Mouse (Mus musculus): ENCODE measurements at regions not wholly inside any gene's neighbourhood (a gene's known extent, or its start where the extent isn't known, plus 50 kb on each side); places are given as distances from the start of the nearest gene placed in this dataset.

DNA sequence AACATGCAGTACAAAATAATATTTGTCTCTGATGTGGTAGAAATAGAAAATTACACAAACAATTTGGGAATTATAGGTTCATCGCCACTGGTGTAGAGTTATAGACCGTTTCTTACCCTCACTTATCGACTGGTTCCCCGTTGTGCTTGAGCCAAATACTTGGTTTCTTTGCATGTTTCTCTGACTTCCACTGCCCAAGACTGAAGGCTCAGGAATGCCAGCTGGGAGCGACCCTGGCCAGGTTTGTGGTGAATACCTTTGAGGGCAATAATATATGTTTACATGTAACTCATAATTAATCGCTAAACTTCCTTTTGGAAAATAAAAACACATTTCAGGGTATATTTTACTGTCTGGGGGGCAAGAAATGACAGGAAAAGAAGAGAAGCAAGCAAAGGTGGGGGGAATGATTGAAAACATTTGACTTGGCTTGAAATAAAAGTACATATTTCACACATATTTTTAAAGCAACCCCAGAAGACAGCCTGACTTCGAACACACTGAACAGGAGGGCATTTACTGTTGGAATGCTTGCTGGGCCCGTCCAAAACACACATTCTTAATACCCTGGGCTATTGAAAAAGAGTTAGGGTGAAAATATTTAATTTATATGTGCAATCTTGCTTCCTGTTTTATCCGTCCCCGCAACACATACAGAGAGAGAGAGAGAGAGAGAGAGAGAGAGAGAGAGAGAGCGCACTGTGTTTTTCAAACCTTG lies 75.3 kb upstream of the Ccn2 start:
- TF ChIP-seq CTCF (IDR thresholded peaks at IDR 0.05; ENCODE audit: insufficient read depth, low read depth, low read length) (no peak), POLR2A (IDR thresholded peaks at IDR 0.05; ENCODE audit: insufficient read depth, low read depth, low read length) (no peak)
